Mouse (Mus musculus): ENCODE data around the gene Hspa4.
"Not testable (repeated sequence)": the region's sequence is repeated elsewhere in the genome, so short reads cannot be mapped to it uniquely, and the experiment has no call there.

Hspa4 gene

DNA sequence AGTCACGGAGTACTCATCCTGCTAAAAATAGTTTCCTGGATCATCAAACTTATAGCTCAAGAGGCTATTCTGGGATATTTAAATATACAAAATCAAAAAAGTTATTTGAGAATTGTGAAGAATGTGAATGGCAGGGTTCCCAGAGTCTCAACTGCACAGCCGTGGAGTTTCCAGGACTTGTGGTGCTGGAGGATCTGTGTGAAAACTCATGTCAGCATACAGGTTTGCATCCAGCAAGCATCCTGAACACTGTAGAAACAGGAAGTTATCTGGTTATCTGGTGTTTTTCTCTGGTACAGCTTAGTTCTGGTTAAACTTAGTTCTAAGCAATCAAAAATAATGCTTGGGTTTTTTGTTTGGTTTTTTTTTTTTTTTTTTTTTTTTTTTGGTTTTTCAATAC is 6.7 kb upstream of the Hspa4 start:
- DNase-seq: peak in 1 of 2 experiments; percentile 22

- DNase-seq: no peak
Measured at GRCm38 (mm10) chr11:53304044-53304840, 4.0 kb upstream of the Hspa4 start.

DNA sequence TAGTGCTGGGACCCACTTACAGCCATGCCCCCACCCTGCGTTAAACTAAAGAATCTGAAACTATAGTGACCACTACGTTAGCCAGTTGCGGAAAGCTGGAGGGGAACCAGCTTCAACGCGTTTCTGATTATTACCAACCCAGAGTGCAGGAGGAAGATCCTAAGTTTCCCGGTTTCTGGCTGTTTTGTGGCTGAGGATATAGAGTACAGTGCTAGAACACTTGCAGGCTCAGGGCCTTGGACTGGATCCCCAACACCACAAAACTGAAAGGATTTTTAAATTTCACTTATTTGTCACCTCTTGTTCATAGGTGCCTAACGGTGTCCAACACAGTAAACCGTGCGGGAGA is 884 bp upstream of the Hspa4 start:
- peak in 1 of 2 experiments; percentile 9 for DNase-seq

- peak; percentile 77 to 85 for DNase-seq
Measured at GRCm38 (mm10) chr11:53299551-53300329, 517 bp downstream of the Hspa4 start.

DNA sequence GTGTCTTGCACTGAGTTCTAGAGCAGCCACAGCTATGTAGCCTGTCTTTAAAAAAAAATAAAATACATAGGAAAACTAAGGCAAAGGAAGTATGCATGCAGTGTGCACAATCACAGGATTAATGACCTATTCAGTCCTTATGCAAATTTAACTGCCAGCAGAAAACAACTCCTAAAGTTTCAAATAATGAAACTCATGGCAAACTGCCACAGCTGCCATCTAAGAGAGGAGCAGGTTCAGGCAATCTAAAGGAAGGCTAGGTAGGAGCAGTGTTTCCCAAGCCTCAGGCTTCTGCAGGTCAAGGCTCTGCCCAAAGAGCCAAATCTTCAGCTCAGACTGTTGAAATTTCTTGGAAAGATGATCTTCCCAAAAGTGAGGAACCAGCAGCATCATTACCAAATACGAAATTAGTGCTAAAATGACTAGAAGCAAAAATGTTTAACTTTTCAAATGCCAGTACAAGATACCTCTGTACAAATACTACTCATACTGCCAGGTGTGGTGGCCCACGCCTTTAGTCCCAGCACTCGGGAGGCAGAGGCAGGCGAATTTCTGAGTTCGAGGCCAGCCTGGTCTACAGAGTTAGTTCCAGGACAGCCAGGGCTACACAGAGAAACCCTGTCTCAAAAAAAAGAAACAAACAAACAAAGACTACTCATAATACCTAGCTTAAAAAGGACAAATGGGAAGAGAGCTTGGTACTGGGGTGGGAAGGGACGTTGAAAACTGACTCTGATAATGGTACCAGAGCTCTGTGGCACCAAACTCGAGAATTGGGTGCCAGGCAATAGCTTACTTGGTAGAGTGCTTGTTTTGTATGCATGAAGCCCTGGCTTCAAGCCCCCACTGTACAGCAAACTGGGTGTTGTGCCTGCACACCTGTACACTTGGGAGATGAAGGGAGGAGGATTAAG is 2.1 kb downstream of the Hspa4 start:
- DNase-seq: no peak

DNA sequence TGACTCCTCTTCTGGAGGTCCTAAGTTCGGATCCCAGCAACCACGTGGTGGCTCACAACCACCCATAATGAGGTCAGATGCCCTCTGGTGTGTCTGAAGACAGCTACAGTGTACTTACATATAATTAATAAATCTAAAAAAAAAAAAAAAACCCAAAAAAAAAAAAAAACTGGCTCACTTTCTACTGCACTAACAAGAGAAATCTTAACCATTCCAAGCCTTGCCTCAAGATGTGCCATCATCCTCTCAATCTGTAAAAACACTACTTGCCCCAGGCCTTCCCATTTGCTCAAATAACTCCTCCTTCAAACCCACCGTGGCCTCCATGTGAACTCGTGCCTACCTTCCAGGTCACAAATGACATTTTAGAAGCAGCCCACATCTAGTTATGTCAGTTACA is 3.4 kb downstream of the Hspa4 start:
- no peak for DNase-seq

GRCm38 (mm10) chr11:53294441-53294840 is 5.8 kb downstream of the Hspa4 start:
- DNase-seq: no peak

- DNase-seq: no peak
Measured at GRCm38 (mm10) chr11:53290871-53291270, 9.4 kb downstream of the Hspa4 start.

- not testable (repeated sequence) for DNase-seq
Measured at GRCm38 (mm10) chr11:53290187-53290586, 10.1 kb downstream of the Hspa4 start.

- DNase-seq: no peak
Measured at GRCm38 (mm10) chr11:53285885-53286284, 14.4 kb downstream of the Hspa4 start.

- no peak for DNase-seq
Measured at GRCm38 (mm10) chr11:53278411-53278810, 21.8 kb downstream of the Hspa4 start.

- no peak for DNase-seq
Measured at GRCm38 (mm10) chr11:53275358-53275757, 24.9 kb downstream of the Hspa4 start.

DNA sequence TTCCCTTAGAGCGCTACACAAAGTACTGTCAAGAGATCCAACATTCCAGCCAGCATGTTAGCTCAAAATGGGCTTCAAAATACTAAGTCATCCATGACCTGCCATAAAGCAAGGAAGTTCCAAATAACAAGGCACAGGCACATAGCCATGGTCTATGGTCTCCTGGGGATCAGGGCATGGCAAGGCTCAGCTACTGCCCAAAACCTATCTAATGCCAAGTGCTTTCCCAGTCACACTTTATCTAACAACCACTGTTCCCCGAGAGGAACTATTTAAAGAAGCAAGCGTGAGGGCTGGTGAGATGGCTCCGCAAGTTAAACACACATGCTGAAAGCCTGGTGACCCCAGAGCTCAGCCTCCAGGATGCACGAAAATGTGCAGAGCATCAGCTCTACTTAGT is 26.9 kb downstream of the Hspa4 start:
- no peak for DNase-seq

GRCm38 (mm10) chr11:53269596-53269995 is 30.7 kb downstream of the Hspa4 start:
- no peak for DNase-seq

- no peak for DNase-seq
Measured at GRCm38 (mm10) chr11:53260556-53260955, 39.7 kb downstream of the Hspa4 start.

- DNase-seq: no peak
Measured at GRCm38 (mm10) chr11:53260056-53260455, 40.2 kb downstream of the Hspa4 start.

GRCm38 (mm10) chr11:53259047-53259632 is 41.1 kb downstream of the Hspa4 start:
- DNase-seq: no peak

DNA sequence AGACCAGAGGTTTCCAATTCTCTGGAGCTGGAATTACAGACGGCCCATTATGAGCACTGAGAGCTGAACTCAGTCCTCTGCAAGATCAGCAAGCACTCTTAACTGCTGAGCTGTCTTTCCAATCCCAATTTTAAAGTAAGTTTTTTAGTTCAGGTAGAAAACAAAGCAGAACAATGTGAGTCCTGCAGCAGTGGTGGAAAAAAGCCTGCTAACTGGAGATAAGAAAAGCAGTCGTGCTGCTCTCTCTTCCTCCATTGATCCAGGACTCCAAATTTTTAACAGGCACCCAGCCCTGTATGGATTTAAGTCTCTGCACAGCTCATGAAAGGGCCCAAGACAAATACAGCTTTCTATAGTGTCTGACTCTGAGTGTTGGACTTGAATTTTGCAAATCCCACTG is 43.3 kb downstream of the Hspa4 start:
- DNase-seq: no peak

GRCm38 (mm10) chr11:53254926-53255325 is 45.3 kb downstream of the Hspa4 start:
- peak; percentile 89 to 90 for DNase-seq

GRCm38 (mm10) chr11:53254428-53254827 is 45.8 kb downstream of the Hspa4 start:
- DNase-seq: peak; percentile 48 to 55

DNA sequence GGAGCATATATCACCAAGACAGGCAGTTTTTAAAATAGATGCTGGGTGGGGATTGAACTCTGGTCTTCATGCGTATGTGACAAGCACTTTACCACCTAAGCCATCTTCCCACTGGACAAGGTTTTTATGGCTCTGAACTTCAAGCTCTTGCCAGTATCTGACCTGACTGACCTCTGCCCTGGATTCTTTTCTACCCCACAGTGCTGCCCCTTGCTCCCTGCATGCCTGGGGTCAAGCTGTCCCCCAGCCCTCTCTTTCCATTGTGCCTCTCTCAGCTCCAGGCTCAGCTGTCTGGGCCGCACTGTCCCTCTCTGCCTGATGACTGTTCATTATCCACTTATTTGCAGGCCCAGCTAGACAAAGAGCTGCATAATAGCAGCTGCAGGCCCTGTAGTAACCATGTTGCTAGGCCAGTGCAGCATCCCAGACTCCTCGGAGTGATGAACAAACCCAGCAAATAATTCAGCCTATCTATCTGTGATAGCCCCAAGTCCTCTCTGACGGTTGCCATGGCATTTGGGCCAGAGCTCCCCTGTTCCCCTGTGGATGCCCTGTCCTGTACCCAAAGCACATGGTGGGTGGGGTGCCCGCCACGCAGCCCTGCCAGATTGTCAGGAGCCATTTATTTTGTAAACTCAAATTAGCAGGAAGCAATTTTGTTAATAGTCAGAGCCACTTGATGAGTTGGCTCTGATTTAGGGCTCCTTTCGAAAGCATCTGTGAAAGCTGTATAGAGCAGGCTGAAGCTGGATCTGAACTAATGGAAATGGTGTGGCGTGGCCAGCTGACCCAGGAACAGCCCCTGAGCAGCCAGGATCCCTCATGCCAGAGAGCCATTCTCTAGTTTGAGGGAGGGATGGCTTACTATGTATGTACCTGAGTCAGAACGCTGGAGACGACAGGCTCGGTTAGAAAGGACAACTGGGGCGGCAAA is 47.8 kb downstream of the Hspa4 start:
- DNase-seq: no peak

DNA sequence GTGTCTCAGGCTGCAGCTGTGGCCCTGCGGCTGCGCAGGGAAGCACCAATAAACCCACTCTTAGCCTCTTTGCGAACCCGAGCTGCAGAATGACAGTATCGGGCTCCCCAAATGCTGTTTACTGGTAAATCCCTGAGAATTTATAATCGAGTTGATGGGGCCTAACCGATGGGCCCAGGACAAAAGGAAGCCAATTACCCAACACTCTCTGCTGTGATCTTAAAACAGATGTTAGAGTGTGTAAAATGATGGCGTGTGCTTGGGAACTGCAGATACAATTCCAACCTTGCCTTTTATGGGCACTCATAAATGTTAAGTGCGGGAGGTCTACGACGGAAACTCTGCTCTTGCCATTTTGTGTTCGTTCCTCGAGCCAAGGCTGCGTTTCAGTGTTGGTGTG is 49.5 kb downstream of the Hspa4 start:
- no peak for DNase-seq
